Mouse (Mus musculus) thymus, postnatal 36 days (tissue): ENCODE data around the gene Slc25a22.
"Not testable (repeated sequence)": the region's sequence is repeated elsewhere in the genome, so short reads cannot be mapped to it uniquely, and the experiment has no call there.

ENCODE experiments used
- DNase-seq, 2 experiments: peaks; one replicate each; pipeline ENCODE4 v3.0.0; 2022; ENCODE audit warnings: mixed read lengths in 2 of 2

Slc25a22 gene

DNA sequence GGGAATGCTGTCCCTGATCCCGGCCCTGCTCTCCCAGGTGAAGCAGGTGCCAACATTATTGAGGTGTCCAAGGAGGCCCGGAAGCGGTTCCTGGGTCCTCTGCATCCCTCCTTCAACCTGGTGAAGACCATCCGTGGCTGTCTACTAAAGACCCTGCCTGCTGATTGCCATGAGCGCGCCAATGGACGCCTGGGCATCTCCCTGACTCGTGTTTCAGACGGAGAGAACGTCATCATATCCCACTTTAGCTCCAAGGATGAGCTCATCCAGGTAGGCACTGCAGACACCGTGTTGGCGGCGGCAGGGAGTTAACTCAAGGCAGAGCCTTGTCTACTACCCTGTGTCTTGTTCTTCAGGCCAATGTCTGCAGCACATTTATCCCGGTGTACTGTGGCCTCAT lies 19.5 kb upstream of the Slc25a22 start:
- no peak for DNase-seq

GRCm38 (mm10) chr7:141456739-141457138 lies 19.0 kb upstream of the Slc25a22 start:
- DNase-seq = no peak

DNA sequence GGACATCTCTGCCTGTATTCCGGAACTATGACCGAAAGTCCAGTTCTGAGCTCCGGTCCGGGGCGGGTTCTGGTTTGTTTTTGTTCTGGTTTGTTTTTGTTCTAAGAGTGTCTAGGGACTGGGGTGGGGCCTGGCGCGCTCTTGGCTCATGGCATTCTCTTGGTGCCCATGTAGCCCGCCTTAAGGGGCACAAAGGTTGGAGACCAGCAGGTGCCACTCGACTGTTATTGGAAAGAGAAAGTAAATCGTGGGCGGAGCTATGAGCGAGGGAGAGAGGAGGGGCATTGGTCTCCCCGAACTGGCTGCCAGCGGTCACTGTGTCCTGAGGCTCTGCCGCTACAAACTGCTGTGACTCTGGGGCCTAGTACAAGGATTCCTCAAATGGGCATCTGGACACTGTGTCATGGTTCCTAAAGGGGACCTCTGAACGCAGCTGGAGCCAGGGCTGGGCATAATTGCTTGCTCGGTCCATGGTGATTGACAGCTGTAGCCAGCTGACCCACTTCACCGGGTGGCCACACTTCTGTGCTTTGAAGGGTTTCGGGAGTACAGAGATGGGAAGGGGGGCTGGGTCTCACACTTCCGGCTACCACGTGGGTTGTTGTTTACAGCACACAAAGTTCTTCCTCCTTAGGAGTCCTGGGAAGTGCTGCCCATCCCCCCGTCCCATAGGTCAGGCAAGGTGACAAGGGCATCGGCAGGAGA lies 18.1 kb upstream of the Slc25a22 start:
- DNase-seq = peak; percentile 43 to 55

DNA sequence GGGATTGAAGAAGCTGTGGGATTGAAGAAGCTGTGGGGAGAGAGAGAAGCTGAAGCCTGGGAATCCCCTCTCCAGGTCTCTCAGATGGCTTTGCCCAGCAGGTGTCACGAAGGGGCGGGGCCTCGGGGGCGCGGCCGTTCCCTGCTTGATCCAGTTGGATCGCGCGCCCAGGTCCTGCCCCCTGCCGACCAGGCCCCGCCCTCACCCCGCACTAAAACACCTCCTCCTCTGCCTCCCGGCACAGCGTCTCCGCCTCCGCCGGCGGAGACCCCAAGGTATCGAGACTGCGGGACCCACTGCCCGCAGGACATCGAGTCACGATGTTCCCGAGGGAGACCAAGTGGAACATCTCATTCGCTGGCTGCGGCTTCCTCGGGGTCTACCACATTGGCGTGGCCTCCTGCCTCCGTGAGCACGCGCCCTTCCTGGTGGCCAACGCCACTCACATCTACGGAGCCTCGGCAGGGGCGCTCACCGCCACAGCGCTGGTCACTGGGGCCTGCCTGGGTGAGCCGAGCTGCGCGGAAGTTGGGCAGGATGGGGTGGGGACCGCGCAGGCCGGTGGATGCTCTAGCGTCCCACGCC lies 17.4 kb upstream of the Slc25a22 start, which contains the start of gene Pnpla2:
Pnpla2 (plus strand) TSS at position 232 of the 585 bp plus-strand sequence.
- peak; percentile 95 to 96 for DNase-seq

DNA sequence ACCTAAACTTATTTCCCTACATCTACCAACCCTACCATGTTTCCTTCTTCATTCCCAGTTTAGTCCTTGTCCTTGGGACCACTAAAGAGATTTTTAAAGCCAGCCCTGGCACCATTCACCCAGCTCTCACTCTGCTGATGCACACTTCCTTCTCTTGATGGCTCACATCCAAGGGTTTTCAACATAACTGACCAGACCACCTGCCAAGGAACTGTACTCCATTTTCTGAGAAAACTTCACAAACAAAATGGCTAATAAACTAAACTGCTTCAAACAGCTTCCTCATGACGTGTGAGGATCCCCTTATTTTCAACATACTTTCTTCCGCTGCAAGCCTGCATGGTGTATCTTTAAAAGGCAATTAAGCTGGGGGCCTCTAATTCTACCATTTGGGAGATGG lies 15.9 kb upstream of the Slc25a22 start:
- no peak for DNase-seq

DNA sequence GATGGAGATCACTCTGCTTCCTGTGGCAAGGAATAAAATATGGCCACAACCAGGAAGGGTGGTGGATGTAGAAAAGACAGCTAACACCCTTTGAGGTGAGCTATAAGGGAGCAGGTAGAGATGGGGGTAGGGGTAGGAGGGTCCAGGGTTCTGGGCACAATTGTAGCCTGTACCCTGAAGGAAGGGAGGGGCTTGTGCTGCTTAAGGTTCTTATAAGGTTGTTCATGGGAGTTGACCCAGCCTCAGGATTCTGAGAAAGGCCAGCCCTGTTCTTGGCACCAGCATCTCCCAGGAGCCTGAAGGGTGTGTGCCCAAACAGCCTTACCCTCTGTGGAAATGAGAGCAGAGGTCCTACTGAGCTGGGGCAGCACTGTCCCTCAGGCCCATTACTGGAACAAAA lies 14.2 kb upstream of the Slc25a22 start:
- no peak for DNase-seq

- peak; percentile 93 for DNase-seq
Measured at GRCm38 (mm10) chr7:141447110-141447991, 9.7 kb upstream of the Slc25a22 start, which contains the start of gene Rplp2. Gene Rplp2, plus strand, starts transcription at chr7:141447370.

GRCm38 (mm10) chr7:141446374-141446773 lies 8.7 kb upstream of the Slc25a22 start:
- not testable (repeated sequence) for DNase-seq

- DNase-seq = peak; percentile 58 to 73
Measured at GRCm38 (mm10) chr7:141443828-141444237, 6.1 kb upstream of the Slc25a22 start, which contains the start of gene Pidd1. Gene Pidd1, minus strand, starts transcription at chr7:141444025.

GRCm38 (mm10) chr7:141443081-141443821 lies 5.6 kb upstream of the Slc25a22 start:
- DNase-seq = peak; percentile 43 to 55

DNA sequence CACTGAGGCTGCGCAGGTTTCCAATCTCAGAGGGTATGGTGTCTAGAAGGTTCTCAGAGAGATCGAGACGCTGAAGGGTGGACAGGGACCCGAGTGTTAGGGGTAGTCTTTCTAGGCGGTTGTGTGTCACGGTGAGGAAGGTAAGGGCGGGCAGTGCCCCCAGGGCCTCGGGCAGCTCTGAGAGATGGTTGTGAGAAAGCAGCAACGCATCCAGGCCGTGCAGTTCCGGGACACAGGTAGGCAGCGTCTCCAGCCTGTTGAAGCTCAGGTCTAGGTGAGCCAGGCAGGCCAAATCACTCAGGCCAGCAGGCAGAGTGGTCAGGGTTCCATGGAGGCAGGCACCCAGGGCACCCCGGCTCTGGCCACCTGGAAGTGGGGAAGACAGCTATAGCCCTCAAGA lies 4.5 kb upstream of the Slc25a22 start:
- peak in 1 of 2 experiments; percentile 14 for DNase-seq

DNA sequence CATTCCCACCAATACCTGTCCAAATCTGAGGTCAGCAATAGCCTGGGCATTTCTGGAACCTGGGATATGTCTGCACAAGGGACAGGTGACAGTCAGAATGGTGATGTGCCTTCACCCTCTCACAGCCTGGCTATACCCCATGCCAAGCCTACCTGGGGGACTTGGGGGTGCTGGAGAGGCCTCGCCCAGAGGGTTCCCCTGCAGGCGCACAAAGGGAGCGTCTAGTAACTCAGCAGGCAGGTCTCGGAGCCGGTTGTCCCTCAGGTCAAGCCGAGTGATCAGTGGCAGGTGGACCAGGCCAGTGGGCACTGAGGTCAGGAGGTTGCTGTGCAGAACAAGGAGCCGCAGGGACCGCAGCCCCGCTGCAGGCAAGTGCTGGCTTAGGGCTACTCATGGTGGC lies 3.8 kb upstream of the Slc25a22 start:
- no peak for DNase-seq

DNA sequence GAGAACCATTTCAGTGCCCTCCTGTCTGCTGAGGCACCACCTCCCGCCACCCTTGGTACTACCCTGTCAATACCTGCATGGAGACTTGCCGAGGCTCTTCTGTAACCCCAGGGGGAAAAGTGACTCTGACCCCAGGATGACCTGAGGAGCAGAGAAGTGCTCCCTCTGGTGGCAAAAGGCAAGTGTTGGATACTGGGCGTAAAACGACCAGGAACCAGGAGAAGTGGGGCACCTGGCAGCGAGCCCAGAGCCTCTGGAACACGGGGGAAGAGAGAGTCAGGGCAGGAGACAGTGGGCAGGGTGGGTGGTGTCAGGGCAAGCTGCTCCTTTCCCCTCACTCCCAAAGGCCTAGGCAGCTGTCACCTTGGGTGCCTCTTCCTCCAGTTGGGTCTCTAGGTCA lies 2.9 kb upstream of the Slc25a22 start:
- DNase-seq = peak in 1 of 2 experiments; percentile 38

GRCm38 (mm10) chr7:141439811-141440210 lies 2.1 kb upstream of the Slc25a22 start:
- DNase-seq = peak in 1 of 2 experiments; percentile 16

GRCm38 (mm10) chr7:141439140-141439679 lies 1.5 kb upstream of the Slc25a22 start:
- no peak for DNase-seq

- DNase-seq = no peak
Measured at GRCm38 (mm10) chr7:141438201-141438968, 693 bp upstream of the Slc25a22 start.

- DNase-seq = no peak
Measured at GRCm38 (mm10) chr7:141436523-141436892, 1.2 kb downstream of the Slc25a22 start.

GRCm38 (mm10) chr7:141435856-141436522 lies 1.7 kb downstream of the Slc25a22 start:
- no peak for DNase-seq

GRCm38 (mm10) chr7:141435129-141435855 lies 2.4 kb downstream of the Slc25a22 start:
- peak; percentile 59 to 70 for DNase-seq

GRCm38 (mm10) chr7:141434464-141434863 lies 3.2 kb downstream of the Slc25a22 start:
- peak in 1 of 2 experiments; percentile 43 for DNase-seq
